ENCODE assay signal across 10 mouse cellular contexts in the genomic region with DNA sequence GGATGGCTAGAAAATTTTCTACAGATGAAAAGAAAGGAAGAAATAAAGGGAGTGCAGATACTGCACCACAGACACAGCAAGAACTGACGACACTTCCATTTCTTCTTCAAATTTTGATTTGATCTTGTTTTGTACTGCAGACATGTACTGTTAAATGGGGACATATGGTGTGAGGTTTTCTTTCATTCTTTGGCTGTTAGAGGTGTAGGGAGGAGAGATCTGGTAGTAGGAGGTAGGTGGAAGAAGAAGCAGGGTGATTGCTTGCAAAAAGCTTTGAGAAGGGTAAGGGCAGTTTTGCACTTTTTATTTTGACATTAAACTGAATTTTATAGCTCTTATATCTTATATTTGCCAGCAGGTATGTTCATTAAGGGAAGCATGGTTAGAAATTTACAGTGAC.
"Had no signal": no experiment of that assay in that cellular context is flagged by ENCODE, and none has a peak within 500 bp of the region (broad histone marks: within the 10 kb centered on the region; RNA-seq: fewer than 3 reads in every experiment).

No protein-coding gene starts in this region.

- DNase-seq: liver, postnatal 0 days; lung, adult 2 months; lung, postnatal 14 days; lung, postnatal 36 days; right cerebral cortex, postnatal 14 days; right cerebral cortex, postnatal 4 days; spleen, adult 18-20 months; thymus, adult 2 months; thymus, postnatal 25 days; thymus, postnatal 4 days had no signal
